In genomic region chr7:106529023-106529422, GRCm38 (mm10) we compare ENCODE assay signal across 8 mouse cellular contexts.
DNase-seq lines count a peak whose midpoint lies in the region; ATAC-seq lines count a peak whose summit lies in the region.
"Not testable (repeated sequence)": the region's sequence is repeated elsewhere in the genome, so short reads cannot be mapped to it uniquely, and the experiment has no call there.

No protein-coding gene starts in this region.

- H3K27me3 ChIP-seq in liver, embryonic 15.5 days: not testable (repeated sequence)

- peak; percentile 100 for ATAC-seq in hematopoietic stem cell, adult 5-6 weeks (replicated peaks in 1 of 2; ENCODE audit: insufficient read depth in 1 of 2, low FRiP score in 2 of 2, low TSS enrichment in 1 of 2, low read depth in 1 of 2, poor library complexity in 2 of 2, severe bottlenecking in 2 of 2)
- peak; percentile 65 for ATAC-seq in liver, embryonic 15.5 days (ENCODE audit: insufficient read depth)
- ATAC-seq in megakaryocyte, adult 5-6 weeks (ENCODE audit: poor library complexity, severe bottlenecking): peak; percentile 98

- H3K27ac ChIP-seq in liver, embryonic 15.5 days (replicated peaks): not testable (repeated sequence)

- not testable (repeated sequence) for H3K9ac ChIP-seq in liver, embryonic 15.5 days

- 7% methylated on average over 2 of the region's 2 CpGs for WGBS in liver, embryonic 15.5 days (ENCODE audit: insufficient replicate concordance)

- H3K4me3 ChIP-seq in liver, embryonic 15.5 days (replicated peaks): not testable (repeated sequence)

- H3K4me2 ChIP-seq in liver, embryonic 15.5 days: not testable (repeated sequence)

- H3K4me1 ChIP-seq in liver, embryonic 15.5 days (replicated peaks): not testable (repeated sequence)

- peak; percentile 76 for DNase-seq in CD4-positive helper T cell, adult 2 months (ENCODE audit: low read depth, low spot score)
- peak; percentile 9 for DNase-seq in adrenal gland, adult 8-10 months
- peak; percentile 40 to 81 for DNase-seq in heart, adult 18-20 months
- DNase-seq in kidney, postnatal 25 days: peak; percentile 5 to 42
- peak; percentile 78 to 81 for DNase-seq in spleen, postnatal 36 days (ENCODE audit: low spot score in 2 of 2)

- not testable (repeated sequence) for H3K36me3 ChIP-seq in liver, embryonic 15.5 days (replicated peaks)

- H3K9me3 ChIP-seq in liver, embryonic 15.5 days (replicated peaks): not testable (repeated sequence)

Comparison
In these comparisons a context has a peak if more than half of its experiments do, and no peak if none do; other contexts are left out.
1. DNase-seq: peak in every context shown above with its lines; median percentile 80 in spleen, postnatal 36 days; 76 in CD4-positive helper T cell, adult 2 months; 60 in heart, adult 18-20 months; 24 in kidney, postnatal 25 days; 9 in adrenal gland, adult 8-10 months.